Mouse (Mus musculus): Measurements from ENCODE around the gene Ikzf3.
A peak's percentile ranks its signal among the peaks of the same experiment; 100 is the strongest.

The Ikzf3 gene

GRCm38 (mm10) chr11:98445238-98445637 lies 100.6 kb downstream of the Ikzf3 start:
- no peak for DNase-seq

GRCm38 (mm10) chr11:98443688-98444087 lies 102.1 kb downstream of the Ikzf3 start:
- DNase-seq, result no peak

- DNase-seq, result peak; percentile 98
These were observed 107.3 kb downstream of the Ikzf3 start, which contains the start of gene Mien1 for GRCm38 (mm10) chr11:98438331-98439158. Gene Mien1 (minus strand): TSS chr11:98438991.

- DNase-seq, result no peak
These were observed 108.4 kb downstream of the Ikzf3 start for GRCm38 (mm10) chr11:98437441-98437840.

GRCm38 (mm10) chr11:98435723-98436122 lies 110.1 kb downstream of the Ikzf3 start:
- no peak for DNase-seq

- no peak for DNase-seq
These were observed 113.9 kb downstream of the Ikzf3 start for GRCm38 (mm10) chr11:98431743-98432502.

GRCm38 (mm10) chr11:98428436-98428835 lies 117.4 kb downstream of the Ikzf3 start:
- DNase-seq, result no peak

- DNase-seq, result no peak
These were observed 119.2 kb downstream of the Ikzf3 start for GRCm38 (mm10) chr11:98426592-98426991.

GRCm38 (mm10) chr11:98418939-98419547 lies 126.8 kb downstream of the Ikzf3 start:
- no peak for DNase-seq

- no peak for DNase-seq
These were observed 127.6 kb downstream of the Ikzf3 start for GRCm38 (mm10) chr11:98418273-98418672.

GRCm38 (mm10) chr11:98417074-98417473 lies 128.8 kb downstream of the Ikzf3 start:
- DNase-seq, result no peak
